Mouse (Mus musculus) heart, embryonic 13.5 days (tissue): ENCODE measurements around the gene Scel. TPM values are rescaled to one million over a fixed set of nuclear protein-coding genes. Genes with fewer than 3 reads are reported as not detected.

ENCODE experiments used
- ATAC-seq: fragments of 200-750 bp; cut with Nextera tagmentation; 2 replicates; pipeline ENCODE4 v1.8.0; 2017; ENCODE audit warnings: moderate TSS enrichment; ENCODE audit not compliant: insufficient number of reproducible peaks, low FRiP score, low TSS enrichment; ENCODE audit errors: extremely low read depth
- H3K27ac ChIP-seq: fragments of 300-500 bp; sonication (generic); replicated peaks from 2 replicates; pipeline ENCODE4 v1.5.1; 2015; ENCODE audit warnings: moderate library complexity, mild to moderate bottlenecking, inconsistent platforms
- H3K27me3 ChIP-seq: fragments of 300-500 bp; sonication (generic); replicated peaks from 2 replicates; pipeline ENCODE4 v1.6.1; 2015; ENCODE audit warnings: mild to moderate bottlenecking, inconsistent platforms
- H3K36me3 ChIP-seq: fragments of 300-500 bp; sonication (generic); 2 replicates; pipeline ENCODE4 v1.6.1; 2015; ENCODE audit warnings: mild to moderate bottlenecking, inconsistent platforms
- H3K4me1 ChIP-seq: fragments of 300-500 bp; sonication (generic); 2 replicates; pipeline ENCODE4 v1.6.1; 2015; ENCODE audit warnings: inconsistent platforms
- H3K4me2 ChIP-seq: fragments of 300-500 bp; sonication (generic); 2 replicates; pipeline ENCODE4 v1.6.1; 2015; ENCODE audit warnings: inconsistent platforms, mild to moderate bottlenecking, moderate library complexity
- H3K4me3 ChIP-seq: fragments of 300-500 bp; sonication (generic); 2 replicates; pipeline ENCODE4 v1.5.1; 2015; ENCODE audit warnings: moderate library complexity, mild to moderate bottlenecking, inconsistent platforms
- H3K9ac ChIP-seq: fragments of 300-500 bp; sonication (generic); 2 replicates; pipeline ENCODE4 v1.6.1; 2015; ENCODE audit warnings: inconsistent platforms, mild to moderate bottlenecking, moderate library complexity
- H3K9me3 ChIP-seq: fragments of 300-500 bp; sonication (generic); 2 replicates; pipeline ENCODE4 v1.6.1; 2016; ENCODE audit warnings: inconsistent platforms
- WGBS: fragments of 180-500 bp; shearing (Covaris S2); methylation state at CpG from one replicate; pipeline ENCODE4 v1.1.7; 2015; ENCODE audit warnings: mixed read lengths; 5-methylcytosine and 5-hydroxymethylcytosine counted together
- polyA plus RNA-seq: library from polyadenylated mRNA; unstranded; fragments of >200 nt; fragmentation: Nextera tagmentation; extraction: Ambion mirVana; gene quantifications from 2 replicates; pipeline ENCODE4 v1.2.1, GENCODE M21; 2015

Gene Scel
- polyA plus RNA-seq, 1 experiment from 2014 or later, result 0.21 TPM

DNA sequence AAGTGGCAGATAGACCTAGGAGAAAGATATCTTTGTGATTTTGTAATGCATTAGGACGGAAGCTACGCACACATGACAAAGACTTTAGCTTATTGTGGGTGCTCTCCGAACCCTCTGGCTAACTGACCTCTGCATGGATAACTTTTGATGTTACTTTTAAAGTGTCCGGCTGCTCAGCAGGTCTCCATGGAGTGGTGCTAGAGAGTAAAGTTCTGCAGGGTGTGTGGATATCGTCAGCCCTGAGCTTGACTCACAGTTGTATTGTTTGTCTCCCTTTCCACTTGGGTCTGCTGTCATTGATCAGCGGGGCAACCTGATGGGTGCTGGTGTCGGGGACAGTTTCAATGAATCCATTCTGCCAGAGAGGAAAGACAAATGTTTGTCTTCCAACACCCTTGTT, 33.7 kb upstream of the Scel start:
- Histone ChIP-seq H3K9me3 (no peaks in the 10 kb centered on the region), H3K4me3 (no peak overlapping the region), H3K36me3 (no peaks in the 10 kb centered on the region), H3K4me1 (no peaks in the 10 kb centered on the region), H3K27ac (no peak overlapping the region), H3K9ac (no peak overlapping the region), H3K27me3 (no peaks in the 10 kb centered on the region), H3K4me2 (no peak overlapping the region)
- WGBS, result 41% methylated on average over 7 of the region's 7 CpGs
- no peak for ATAC-seq

DNA sequence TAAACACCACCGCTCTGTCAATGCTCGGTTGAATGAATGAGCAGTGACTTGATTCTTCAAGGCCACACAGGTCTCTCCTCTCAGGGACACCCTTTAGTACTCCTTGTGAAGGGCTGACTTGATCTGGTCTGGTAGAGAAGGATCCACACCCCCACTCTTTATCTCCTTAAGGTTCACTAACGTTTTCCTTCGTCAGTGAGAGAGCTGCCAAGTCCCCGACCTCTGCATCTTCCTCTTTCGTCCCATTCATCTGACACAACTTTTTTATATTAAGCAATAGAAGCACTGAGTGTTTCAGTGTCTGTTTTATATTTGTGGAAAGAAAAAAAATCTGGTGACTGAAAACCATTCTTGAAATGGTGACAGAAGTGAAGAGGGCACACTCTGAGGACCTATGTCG, 31.6 kb upstream of the Scel start:
- Histone ChIP-seq H3K4me2 (no peak overlapping the region), H3K9ac (no peak overlapping the region), H3K4me1 (no peaks in the 10 kb centered on the region), H3K36me3 (no peaks in the 10 kb centered on the region), H3K9me3 (no peaks in the 10 kb centered on the region), H3K27me3 (no peaks in the 10 kb centered on the region), H3K4me3 (no peak overlapping the region), H3K27ac (no peak overlapping the region)
- ATAC-seq, result no peak
- WGBS, result 71% methylated on average over 7 of the region's 7 CpGs

DNA sequence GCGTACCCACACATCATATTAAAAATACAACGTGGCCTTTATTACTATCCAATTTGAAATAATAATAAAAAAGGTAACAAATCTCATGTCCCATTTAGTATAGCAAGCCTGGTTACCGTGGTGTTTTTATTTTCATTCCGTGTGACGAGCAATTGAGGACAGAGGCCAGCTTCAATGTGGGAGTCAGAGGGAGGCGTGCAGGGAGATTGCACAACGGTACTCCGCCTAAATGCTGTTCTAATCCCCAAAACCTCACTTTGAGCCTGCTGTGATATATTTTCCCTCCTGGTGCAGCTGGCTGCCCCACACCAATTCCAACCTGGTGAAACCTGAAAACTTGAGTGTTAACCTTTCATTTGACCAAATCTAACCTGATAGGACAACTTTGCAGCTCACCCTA, 27.5 kb upstream of the Scel start:
- Histone ChIP-seq H3K4me3 (no peak overlapping the region), H3K36me3 (no peaks in the 10 kb centered on the region), H3K4me2 (no peak overlapping the region), H3K4me1 (no peaks in the 10 kb centered on the region), H3K27ac (no peak overlapping the region), H3K9me3 (no peaks in the 10 kb centered on the region), H3K9ac (no peak overlapping the region), H3K27me3 (no peaks in the 10 kb centered on the region)
- WGBS, result 81% methylated on average over 8 of the region's 8 CpGs
- ATAC-seq, result no peak

DNA sequence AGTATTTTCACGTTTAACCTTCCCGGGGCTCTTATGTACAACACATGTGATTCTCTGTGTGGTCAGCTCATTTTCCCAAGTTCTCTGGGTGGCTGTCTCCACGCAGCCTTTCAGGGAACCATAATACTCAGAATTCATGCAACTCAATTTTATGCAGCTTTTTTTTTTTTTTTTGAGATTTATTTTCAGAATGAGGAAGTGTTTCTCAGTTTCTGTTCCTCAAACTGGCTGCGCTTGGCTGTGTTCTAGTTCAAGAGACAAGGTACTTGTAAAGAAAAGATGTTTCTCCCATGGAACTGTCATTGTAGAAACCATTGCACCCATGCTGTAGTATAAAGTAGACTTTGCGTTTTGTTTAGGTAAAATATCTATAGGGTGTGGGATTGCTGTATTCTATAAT, 26.2 kb upstream of the Scel start:
- Histone ChIP-seq H3K9ac (no peak overlapping the region), H3K9me3 (0 out of 2 replicates have a peak, but pooled peaks cover 4% of the 10 kb centered on the region), H3K27me3 (no peaks in the 10 kb centered on the region), H3K27ac (no peak overlapping the region), H3K4me1 (no peaks in the 10 kb centered on the region), H3K4me2 (no peak overlapping the region), H3K4me3 (no peak overlapping the region), H3K36me3 (no peaks in the 10 kb centered on the region)
- 84% methylated on average over 5 of the region's 5 CpGs for WGBS
- ATAC-seq, result no peak

DNA sequence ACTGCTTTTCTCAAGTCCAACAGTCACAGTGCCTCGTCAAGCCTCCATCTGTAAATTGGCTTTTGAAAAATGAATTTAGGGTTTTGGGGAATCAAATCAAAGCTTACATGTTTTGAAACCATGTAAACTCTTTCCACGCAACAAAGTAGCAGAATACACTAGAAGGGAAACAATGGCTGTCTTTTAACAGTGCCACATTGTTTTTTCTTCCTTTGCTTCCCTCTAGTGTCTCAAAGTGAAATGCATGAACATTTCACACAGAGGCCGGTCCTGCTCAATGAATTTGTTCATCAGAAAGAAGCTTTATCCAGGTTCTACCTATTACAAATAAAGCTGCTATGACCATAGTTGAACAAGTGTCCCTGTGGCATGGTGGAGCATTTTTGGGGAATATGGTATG, 24.5 kb upstream of the Scel start:
- no peak for ATAC-seq
- Histone ChIP-seq H3K9me3 (peaks cover 12% of the 10 kb centered on the region; the same call in 1 of the 2 replicates), H3K9ac (no peak overlapping the region), H3K4me2 (no peak overlapping the region), H3K27ac (no peak overlapping the region), H3K36me3 (no peaks in the 10 kb centered on the region), H3K27me3 (no peaks in the 10 kb centered on the region), H3K4me1 (no peaks in the 10 kb centered on the region), H3K4me3 (no peak overlapping the region)
- WGBS, result 56% methylated on average over 3 of the region's 3 CpGs

DNA sequence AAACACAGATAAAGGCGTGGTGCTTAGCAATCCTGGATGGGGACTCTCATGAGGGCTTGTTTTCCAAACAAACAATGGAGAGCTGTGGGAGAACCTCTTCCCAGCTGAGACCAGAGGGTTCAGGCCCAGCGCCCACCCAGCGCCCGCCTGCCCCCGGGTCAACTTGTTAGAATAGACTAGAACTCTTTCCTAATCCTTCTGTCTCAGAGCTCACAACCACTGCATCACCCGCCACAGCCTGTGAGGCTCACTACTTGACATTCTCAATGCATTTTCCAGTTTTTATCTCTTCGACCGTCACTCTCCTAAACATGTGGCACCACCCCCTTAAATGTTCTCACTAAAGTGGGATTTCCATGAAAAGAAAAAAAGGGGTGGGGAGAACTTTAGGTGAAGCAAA, 14.9 kb upstream of the Scel start:
- 57% methylated on average over 8 of the region's 8 CpGs for WGBS
- no peaks in the 10 kb centered on the region for H3K27me3 ChIP-seq
- no peak overlapping the region for H3K27ac ChIP-seq
- no peak for ATAC-seq
- H3K9ac ChIP-seq, result no peak overlapping the region
- H3K4me2 ChIP-seq, result no peak overlapping the region
- peaks cover 4% of the 10 kb centered on the region; the same call in 1 of the 2 replicates for H3K4me1 ChIP-seq
- H3K9me3 ChIP-seq, result 0 out of 2 replicates have a peak, but pooled peaks cover 1% of the 10 kb centered on the region
- H3K36me3 ChIP-seq, result no peaks in the 10 kb centered on the region
- no peak overlapping the region for H3K4me3 ChIP-seq

DNA sequence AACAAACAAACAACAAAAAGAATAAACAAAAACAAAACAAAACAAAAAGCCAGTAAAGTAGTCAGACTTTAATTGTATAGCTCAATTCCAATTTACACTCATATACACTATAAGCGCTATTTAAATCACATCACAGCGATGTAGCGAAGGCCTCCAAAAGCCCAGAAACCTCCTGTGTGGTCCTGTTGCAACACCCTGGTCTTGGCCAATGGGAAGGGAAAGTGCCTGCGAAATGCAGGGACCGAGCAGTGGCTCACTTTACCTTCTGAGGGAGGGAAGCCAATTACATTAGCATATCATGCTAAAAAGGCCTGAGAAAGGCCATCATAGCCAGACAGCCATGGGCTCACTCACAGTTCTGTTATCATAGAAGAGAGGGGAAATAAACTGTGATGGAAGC, 14.5 kb upstream of the Scel start:
- ATAC-seq, result no peak
- no peaks in the 10 kb centered on the region for H3K27me3 ChIP-seq
- H3K36me3 ChIP-seq, result no peaks in the 10 kb centered on the region
- H3K27ac ChIP-seq, result no peak overlapping the region
- H3K9ac ChIP-seq, result no peak overlapping the region
- H3K9me3 ChIP-seq, result no peaks in the 10 kb centered on the region
- H3K4me1 ChIP-seq, result peaks cover 4% of the 10 kb centered on the region; the same call in 1 of the 2 replicates
- no peak overlapping the region for H3K4me2 ChIP-seq
- WGBS, result 69% methylated on average over 5 of the region's 5 CpGs
- H3K4me3 ChIP-seq, result no peak overlapping the region

DNA sequence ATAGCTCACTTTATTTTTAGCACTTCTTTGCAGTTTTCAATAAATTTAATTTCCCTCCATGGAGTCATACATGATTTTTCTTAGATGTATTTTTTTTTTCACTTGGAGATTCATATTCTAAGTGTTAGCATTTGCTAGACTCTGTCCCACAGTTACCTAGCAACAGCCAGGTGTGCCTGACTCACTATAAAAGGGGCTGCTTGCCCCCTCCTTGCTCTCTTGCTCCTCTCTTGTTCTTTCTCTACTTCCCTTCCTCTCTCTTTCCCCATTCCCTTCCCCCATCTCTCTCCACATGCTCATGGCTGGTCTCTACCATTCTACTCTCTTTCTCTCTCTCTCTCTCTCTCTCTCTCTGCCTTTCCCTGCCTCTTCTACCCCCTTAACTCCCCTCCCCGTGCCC, 14.1 kb upstream of the Scel start:
- Histone ChIP-seq H3K36me3 (no peaks in the 10 kb centered on the region), H3K27ac (no peak overlapping the region), H3K4me2 (no peak overlapping the region), H3K27me3 (no peaks in the 10 kb centered on the region), H3K9ac (no peak overlapping the region), H3K9me3 (no peaks in the 10 kb centered on the region), H3K4me3 (no peak overlapping the region), H3K4me1 (peaks cover 4% of the 10 kb centered on the region; the same call in 1 of the 2 replicates)
- 64% methylated on average over 1 of the region's 1 CpGs for WGBS
- no peak for ATAC-seq

DNA sequence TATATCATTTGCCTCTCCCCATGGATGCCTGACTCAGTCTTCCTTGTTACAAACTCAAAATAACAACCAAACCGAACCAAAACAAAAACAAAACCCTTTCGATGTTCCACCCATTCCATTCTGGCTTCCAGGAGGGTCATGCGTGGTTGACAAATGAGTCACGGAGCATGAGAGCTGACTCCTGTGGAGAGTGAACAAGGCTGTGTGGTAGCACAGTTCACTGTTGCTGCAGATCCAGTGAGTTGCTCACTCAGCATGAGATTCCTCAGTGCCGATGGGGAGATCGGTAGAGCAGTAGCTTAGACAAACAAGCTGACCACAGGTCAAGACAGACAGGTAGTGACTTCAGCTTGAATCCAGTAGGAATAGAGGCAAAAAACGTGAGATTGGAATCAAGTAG, 12.8 kb upstream of the Scel start:
- H3K36me3 ChIP-seq, result no peaks in the 10 kb centered on the region
- H3K9me3 ChIP-seq, result no peaks in the 10 kb centered on the region
- peaks cover 4% of the 10 kb centered on the region; the same call in 1 of the 2 replicates for H3K4me1 ChIP-seq
- no peak overlapping the region for H3K4me3 ChIP-seq
- no peak overlapping the region for H3K9ac ChIP-seq
- no peak for ATAC-seq
- no peak overlapping the region for H3K27ac ChIP-seq
- 47% methylated on average over 7 of the region's 7 CpGs for WGBS
- H3K4me2 ChIP-seq, result no peak overlapping the region
- no peaks in the 10 kb centered on the region for H3K27me3 ChIP-seq

DNA sequence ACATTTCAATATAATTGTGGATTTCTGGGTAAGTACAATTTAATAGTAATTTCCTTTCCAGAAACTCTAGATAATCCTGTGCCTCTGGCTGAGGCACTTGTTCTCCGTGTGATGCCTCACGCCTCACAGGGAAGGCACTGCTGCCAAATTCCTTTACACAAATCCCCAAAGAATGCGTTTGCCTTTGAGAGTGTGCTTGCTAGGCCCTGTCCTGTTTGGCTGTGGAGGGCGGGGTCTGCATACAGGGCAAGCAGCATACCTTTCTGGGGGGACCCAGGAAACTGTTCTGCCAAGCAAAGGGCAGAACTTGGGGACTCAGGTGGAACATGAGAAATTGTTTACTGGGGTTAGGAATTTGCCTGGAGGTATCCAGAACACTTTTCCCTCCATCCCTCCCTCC, 12.2 kb upstream of the Scel start:
- WGBS, result 20% methylated on average over 4 of the region's 4 CpGs
- no peaks in the 10 kb centered on the region for H3K36me3 ChIP-seq
- H3K4me1 ChIP-seq, result peaks cover 4% of the 10 kb centered on the region; the same call in 1 of the 2 replicates
- H3K4me3 ChIP-seq, result no peak overlapping the region
- no peak overlapping the region for H3K27ac ChIP-seq
- no peak overlapping the region for H3K4me2 ChIP-seq
- no peak overlapping the region for H3K9ac ChIP-seq
- H3K9me3 ChIP-seq, result no peaks in the 10 kb centered on the region
- ATAC-seq, result no peak
- no peaks in the 10 kb centered on the region for H3K27me3 ChIP-seq

DNA sequence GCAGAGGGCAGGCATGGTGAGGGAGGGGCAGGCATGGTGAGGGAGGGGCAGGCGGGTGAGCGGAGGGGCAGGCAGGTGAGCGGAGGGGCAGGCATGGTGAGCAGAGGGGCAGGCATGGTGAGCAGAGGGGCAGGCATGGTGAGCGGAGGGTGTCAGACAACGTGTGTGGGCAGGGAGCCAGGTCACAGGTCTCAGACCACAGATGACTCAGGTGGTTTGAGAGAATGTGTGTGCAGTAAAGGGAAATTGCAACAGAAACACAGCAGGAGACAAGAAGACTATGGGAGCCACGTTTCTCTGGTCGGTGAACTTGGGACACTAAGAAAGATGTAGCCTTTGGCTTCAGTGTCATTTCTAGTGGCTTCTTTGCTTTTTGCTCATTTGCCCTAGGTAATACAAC, 8.6 kb upstream of the Scel start:
- H3K36me3 ChIP-seq, result no peaks in the 10 kb centered on the region
- H3K4me2 ChIP-seq, result no peak overlapping the region
- no peak for ATAC-seq
- 71% methylated on average over 5 of the region's 7 CpGs for WGBS
- H3K4me3 ChIP-seq, result no peak overlapping the region
- H3K9ac ChIP-seq, result no peak overlapping the region
- no peaks in the 10 kb centered on the region for H3K27me3 ChIP-seq
- H3K9me3 ChIP-seq, result no peaks in the 10 kb centered on the region
- no peak overlapping the region for H3K27ac ChIP-seq
- H3K4me1 ChIP-seq, result peaks cover 4% of the 10 kb centered on the region; the same call in 1 of the 2 replicates

DNA sequence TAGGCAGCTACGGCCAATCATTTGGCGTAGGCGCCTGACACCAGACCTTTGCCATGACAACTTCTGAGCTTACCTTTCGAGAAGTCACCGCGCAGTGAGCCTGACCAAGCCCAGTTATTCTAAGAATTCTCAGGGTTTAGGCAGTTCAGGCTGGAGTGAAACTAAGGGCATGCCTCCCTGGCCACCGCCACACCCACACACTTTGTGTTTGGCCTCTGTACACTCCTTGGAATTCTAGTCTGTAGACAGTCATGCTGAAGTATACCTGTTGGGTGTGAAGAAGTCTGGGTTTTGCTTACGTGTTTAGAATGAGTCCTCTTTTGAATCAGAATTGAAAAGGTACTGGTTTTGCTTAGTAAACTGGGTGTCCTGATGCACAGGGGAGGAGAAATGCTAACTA, 3.6 kb upstream of the Scel start:
- 89% methylated on average over 8 of the region's 8 CpGs for WGBS
- no peaks in the 10 kb centered on the region for H3K27me3 ChIP-seq
- H3K9me3 ChIP-seq, result no peaks in the 10 kb centered on the region
- H3K36me3 ChIP-seq, result no peaks in the 10 kb centered on the region
- H3K4me1 ChIP-seq, result peaks cover 7% of the 10 kb centered on the region
- no peak for ATAC-seq
- no peak overlapping the region for H3K27ac ChIP-seq
- no peak overlapping the region for H3K4me2 ChIP-seq
- no peak overlapping the region for H3K9ac ChIP-seq
- H3K4me3 ChIP-seq, result no peak overlapping the region
